In the genomic region with DNA sequence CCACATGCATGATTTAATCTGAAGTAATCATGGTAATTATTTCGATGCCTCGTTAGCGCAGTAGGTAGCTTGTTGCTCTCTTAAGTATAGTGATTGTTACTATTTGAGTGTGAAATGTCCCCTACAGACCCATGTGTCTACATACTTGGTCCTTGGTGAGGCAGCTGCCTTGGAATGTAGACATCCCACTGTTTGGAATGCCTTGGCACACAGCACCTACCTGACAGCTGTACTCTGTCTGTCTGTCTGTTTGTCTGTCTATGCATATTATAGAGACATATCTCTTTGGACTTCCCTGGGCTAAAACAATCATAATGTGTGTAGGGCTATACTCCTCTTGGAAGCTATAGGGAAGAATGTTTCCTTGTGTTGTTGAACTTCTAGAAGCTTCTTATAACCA, we compare ENCODE assay signal across 25 mouse cellular contexts.
"Had no signal": no experiment of that assay in that cellular context is flagged by ENCODE, and none has a peak within 500 bp of the region (broad histone marks: within the 10 kb centered on the region; RNA-seq: fewer than 3 reads in every experiment).

No protein-coding gene starts in this region.

- H3K4me2 ChIP-seq: embryonic facial prominence, embryonic 12.5 days; embryonic facial prominence, embryonic 13.5 days; embryonic facial prominence, embryonic 15.5 days; forebrain, embryonic 12.5 days; forebrain, embryonic 13.5 days; forebrain, embryonic 15.5 days had no signal

- DNase-seq: cerebellum, adult 8-10 months; cerebellum, adult 9-10 months; cerebellum, adult 9-11 months; cerebellum, postnatal 10 days; cerebellum, postnatal 14 days; cerebellum, postnatal 25 days; cerebellum, postnatal 36 days; embryo, embryonic 11 days; forebrain, postnatal 0 days; gastrocnemius, adult 2 months; gastrocnemius, postnatal 10 days; gastrocnemius, postnatal 14 days; gastrocnemius, postnatal 25 days; gastrocnemius, postnatal 36 days; heart, adult 11 months had no signal

- H3K27me3 ChIP-seq: embryonic facial prominence, embryonic 15.5 days; forebrain, embryonic 13.5 days; forebrain, embryonic 15.5 days had no signal

- H3K36me3 ChIP-seq: embryonic facial prominence, embryonic 10.5 days; embryonic facial prominence, embryonic 12.5 days; embryonic facial prominence, embryonic 13.5 days; embryonic facial prominence, embryonic 15.5 days; forebrain, embryonic 10.5 days; forebrain, embryonic 12.5 days; forebrain, embryonic 15.5 days had no signal

- H3K4me3 ChIP-seq: embryonic facial prominence, embryonic 10.5 days; embryonic facial prominence, embryonic 12.5 days; embryonic facial prominence, embryonic 13.5 days; embryonic facial prominence, embryonic 15.5 days; erythroblast, embryonic 14.5 days; forebrain, embryonic 10.5 days; forebrain, embryonic 12.5 days; forebrain, embryonic 13.5 days; forebrain, embryonic 15.5 days; gastrocnemius, adult 2 months; heart, adult 2 months had no signal
